Mouse (Mus musculus) hindbrain, embryonic 13.5 days (tissue): ENCODE data around the gene Akirin2. TPM values are rescaled to one million over a fixed set of nuclear protein-coding genes. Genes with fewer than 3 reads are reported as not detected.

Experiments
- ATAC-seq: fragments of 200-750 bp; cut with Nextera tagmentation; 2 replicates; pipeline ENCODE4 v1.8.0; 2017; ENCODE audit warnings: moderate TSS enrichment; ENCODE audit not compliant: low FRiP score
- H3K27ac ChIP-seq: fragments of 300-500 bp; sonication (generic); 2 replicates; pipeline ENCODE4 v1.5.1; 2015; ENCODE audit warnings: inconsistent platforms, mild to moderate bottlenecking, moderate library complexity
- H3K27me3 ChIP-seq: fragments of 300-500 bp; sonication (generic); 2 replicates; pipeline ENCODE4 v1.6.1; 2015; ENCODE audit warnings: mild to moderate bottlenecking, inconsistent platforms
- H3K36me3 ChIP-seq: fragments of 300-500 bp; sonication (generic); 2 replicates; pipeline ENCODE4 v1.6.1; 2015; ENCODE audit warnings: mild to moderate bottlenecking, inconsistent platforms
- H3K4me1 ChIP-seq: fragments of 300-500 bp; sonication (generic); replicated peaks from 2 replicates; pipeline ENCODE4 v1.6.1; 2015; ENCODE audit warnings: inconsistent platforms
- H3K4me2 ChIP-seq: fragments of 300-500 bp; sonication (generic); 2 replicates; pipeline ENCODE4 v1.6.1; 2015; ENCODE audit warnings: inconsistent platforms, mild to moderate bottlenecking, moderate library complexity
- H3K4me3 ChIP-seq: fragments of 300-500 bp; sonication (generic); 2 replicates; pipeline ENCODE4 v1.5.1; 2015; ENCODE audit warnings: mild to moderate bottlenecking, inconsistent platforms
- H3K9ac ChIP-seq: fragments of 300-500 bp; sonication (generic); 2 replicates; pipeline ENCODE4 v1.6.1; 2015; ENCODE audit warnings: mild to moderate bottlenecking, inconsistent platforms
- H3K9me3 ChIP-seq: fragments of 300-500 bp; sonication (generic); 2 replicates; pipeline ENCODE4 v1.6.1; 2016; ENCODE audit warnings: inconsistent platforms
- WGBS: fragments of 180-500 bp; shearing (Covaris S2); methylation state at CpG from one replicate; pipeline ENCODE4 v1.1.7; 2015; 5-methylcytosine and 5-hydroxymethylcytosine counted together
- polyA plus RNA-seq: library from polyadenylated mRNA; unstranded; fragments of >200 nt; fragmentation: Nextera tagmentation; extraction: Ambion mirVana; gene quantifications from 2 replicates; pipeline ENCODE4 v1.2.1, GENCODE M21; 2015

The Akirin2 gene
- 91.5 and 100 TPM in 2 replicates for polyA plus RNA-seq

DNA sequence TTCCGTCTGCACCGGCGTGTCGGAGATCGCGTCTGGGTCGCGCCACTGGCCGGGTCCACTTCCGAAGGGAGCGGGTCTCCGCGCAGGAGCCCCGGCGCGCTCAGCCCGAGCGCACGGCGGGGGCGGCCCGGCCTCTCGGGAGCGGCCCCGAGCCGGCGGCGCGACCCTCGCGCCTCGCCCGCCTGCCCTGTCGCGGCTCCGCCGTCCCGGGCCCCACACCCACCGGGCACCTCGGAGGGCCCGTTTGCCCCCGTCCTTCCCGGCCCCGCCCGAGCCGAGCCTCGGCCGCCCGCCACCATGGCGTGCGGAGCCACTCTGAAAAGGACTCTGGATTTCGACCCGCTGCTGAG, at the start of gene Akirin2:
TSS of gene Akirin2 (plus strand) at position 190 of the 350 bp plus-strand sequence.
- Histone ChIP-seq H3K27ac (peak within 1 kb of the TSS; percentile 97), H3K4me2 (peak within 1 kb of the TSS; percentile 64), H3K4me3 (peak within 1 kb of the TSS; percentile 97), H3K4me1 (peaks cover 28% of the 10 kb centered on the region), H3K9ac (peak within 1 kb of the TSS; percentile 100), H3K27me3 (no peaks in the 10 kb centered on the region), H3K9me3 (no peaks in the 10 kb centered on the region), H3K36me3 (no peaks in the 10 kb centered on the region; the same call in 1 of the 2 replicates)
- under 1% methylated on average over 36 of the region's 53 CpGs for WGBS
- ATAC-seq = peak; percentile 79; the same call in 1 of the 2 replicates

DNA sequence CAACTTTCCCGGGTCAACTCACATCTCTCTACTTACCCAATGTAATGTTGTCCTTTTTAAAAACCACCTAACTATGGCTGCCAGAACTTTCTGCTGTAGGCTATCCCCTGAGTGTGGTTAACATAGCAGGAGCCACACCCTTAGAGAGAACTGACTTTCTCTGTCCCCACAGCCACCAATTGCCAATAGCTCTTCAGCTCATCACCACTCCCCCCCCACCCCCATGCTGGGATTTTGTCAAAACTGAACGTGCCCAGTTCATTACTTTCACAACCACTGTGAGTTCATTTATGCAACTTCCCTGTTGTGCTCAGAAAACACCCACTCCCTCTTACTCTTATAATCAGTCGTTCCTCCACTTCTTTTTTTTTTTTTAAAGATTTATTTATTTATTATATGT, 40.4 kb upstream of the Akirin2 start:
- H3K4me2 ChIP-seq = no peak overlapping the region
- H3K9me3 ChIP-seq = no peaks in the 10 kb centered on the region
- H3K36me3 ChIP-seq = no peaks in the 10 kb centered on the region
- H3K4me3 ChIP-seq = no peak overlapping the region
- H3K27ac ChIP-seq = no peak overlapping the region
- no peaks in the 10 kb centered on the region for H3K27me3 ChIP-seq
- 92% methylated on average over 3 of the region's 3 CpGs for WGBS
- no peak for ATAC-seq
- no peaks in the 10 kb centered on the region for H3K4me1 ChIP-seq
- no peak overlapping the region for H3K9ac ChIP-seq

DNA sequence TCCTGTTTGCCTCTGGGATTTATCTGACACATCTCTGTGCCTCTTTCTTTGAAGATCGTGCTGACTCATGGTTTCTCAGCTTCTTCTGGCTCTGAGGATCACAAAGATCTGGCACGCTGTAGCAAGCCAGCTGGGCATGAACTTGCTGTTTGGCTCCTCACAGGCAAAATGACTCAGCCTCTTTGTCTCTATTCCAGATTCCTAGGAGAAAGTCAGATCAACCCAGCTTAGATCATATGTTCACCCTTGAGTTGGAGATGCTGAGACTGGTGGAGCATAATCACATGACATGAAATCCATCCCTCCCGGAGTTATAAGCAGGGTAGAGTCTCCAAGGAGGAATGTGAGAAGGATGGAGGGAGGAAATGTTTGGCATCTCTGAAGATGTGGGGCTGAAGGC, 27.9 kb upstream of the Akirin2 start:
- ATAC-seq = no peak
- no peaks in the 10 kb centered on the region for H3K4me1 ChIP-seq
- H3K4me2 ChIP-seq = no peak overlapping the region
- WGBS = 87% methylated on average over 3 of the region's 3 CpGs
- no peaks in the 10 kb centered on the region for H3K36me3 ChIP-seq
- H3K9me3 ChIP-seq = no peaks in the 10 kb centered on the region
- no peak overlapping the region for H3K4me3 ChIP-seq
- H3K27ac ChIP-seq = no peak overlapping the region
- H3K9ac ChIP-seq = no peak overlapping the region
- no peaks in the 10 kb centered on the region for H3K27me3 ChIP-seq

DNA sequence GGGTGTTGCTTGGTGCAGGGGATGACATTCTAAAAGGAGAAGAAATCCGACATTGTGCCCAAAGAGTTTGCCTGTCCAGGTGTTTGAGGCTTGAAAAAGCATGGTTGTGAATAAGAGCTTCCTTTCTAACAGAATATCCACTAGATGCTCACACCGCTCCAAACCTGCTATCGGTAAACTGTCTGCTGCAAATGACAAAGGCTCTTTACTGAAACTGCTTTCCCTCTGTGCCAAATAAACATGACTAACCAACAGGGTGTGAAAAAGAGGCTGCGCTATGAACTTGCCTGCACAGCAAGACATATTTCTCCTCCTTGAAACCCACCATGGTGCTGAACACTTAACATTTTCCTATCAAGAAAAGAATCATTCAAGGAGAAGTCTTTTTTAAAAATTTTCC, 27.2 kb upstream of the Akirin2 start:
- Histone ChIP-seq H3K27ac (no peak overlapping the region), H3K9me3 (no peaks in the 10 kb centered on the region), H3K4me3 (no peak overlapping the region), H3K36me3 (no peaks in the 10 kb centered on the region), H3K27me3 (no peaks in the 10 kb centered on the region), H3K4me1 (no peaks in the 10 kb centered on the region), H3K4me2 (no peak overlapping the region), H3K9ac (no peak overlapping the region)
- WGBS = 84% methylated on average over 4 of the region's 4 CpGs
- ATAC-seq = no peak

DNA sequence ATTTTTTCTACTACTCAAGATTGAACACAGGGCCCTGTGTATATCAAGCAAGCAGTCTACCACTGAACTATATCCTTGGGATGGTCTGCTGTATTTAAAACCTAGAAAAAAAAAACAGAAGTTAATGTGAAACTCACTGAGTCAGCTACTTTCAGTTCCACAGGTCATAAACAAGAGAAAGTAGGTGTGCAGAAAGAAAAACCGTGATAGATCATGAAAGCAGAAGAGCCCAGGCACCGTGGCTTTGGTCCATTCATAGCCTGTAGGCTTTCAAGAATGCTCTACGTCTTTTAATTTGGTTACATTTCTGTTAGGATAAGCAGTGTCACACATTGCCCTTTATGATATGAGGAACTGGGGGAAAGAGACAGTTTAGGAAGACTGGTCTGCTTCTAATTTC, 24.0 kb upstream of the Akirin2 start:
- Histone ChIP-seq H3K9me3 (no peaks in the 10 kb centered on the region), H3K36me3 (no peaks in the 10 kb centered on the region), H3K9ac (no peak overlapping the region), H3K27ac (no peak overlapping the region), H3K27me3 (no peaks in the 10 kb centered on the region), H3K4me2 (no peak overlapping the region), H3K4me1 (no peaks in the 10 kb centered on the region), H3K4me3 (no peak overlapping the region)
- ATAC-seq = no peak
- 90% methylated on average over 3 of the region's 3 CpGs for WGBS

DNA sequence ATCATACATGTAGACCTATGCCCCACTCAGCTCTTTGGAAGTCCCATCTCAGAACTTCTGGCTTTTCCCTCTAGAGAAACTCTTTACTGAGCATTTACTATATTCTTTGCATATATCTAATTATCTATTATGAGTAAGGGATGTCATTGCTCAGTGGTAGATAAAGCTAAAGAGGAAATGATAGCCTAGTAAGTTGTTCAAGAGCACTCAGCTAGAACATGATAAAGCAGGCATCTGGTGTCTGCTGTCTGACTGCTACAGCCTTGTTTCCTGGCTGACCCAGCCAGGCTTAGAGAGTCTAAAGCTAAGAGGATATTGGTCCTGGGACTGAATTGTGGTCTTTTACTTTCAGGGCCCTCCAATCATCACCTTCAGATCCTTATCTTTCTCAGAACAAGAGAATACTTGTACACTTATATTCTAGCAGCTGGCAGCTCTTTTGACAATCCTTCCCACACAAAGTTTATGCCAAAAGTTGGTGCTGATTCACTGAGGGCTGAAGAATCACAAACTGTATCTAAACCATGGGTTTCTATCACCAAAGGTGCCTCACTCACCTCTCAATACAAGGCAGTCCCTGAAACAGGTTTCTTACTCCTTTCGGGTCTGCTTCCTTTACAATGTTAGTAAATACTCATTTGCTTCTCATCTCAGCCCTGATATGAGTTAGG, 22.2 kb upstream of the Akirin2 start:
- no peak for ATAC-seq
- 95% methylated on average over 1 of the region's 1 CpGs for WGBS
- H3K4me1 ChIP-seq = no peaks in the 10 kb centered on the region

DNA sequence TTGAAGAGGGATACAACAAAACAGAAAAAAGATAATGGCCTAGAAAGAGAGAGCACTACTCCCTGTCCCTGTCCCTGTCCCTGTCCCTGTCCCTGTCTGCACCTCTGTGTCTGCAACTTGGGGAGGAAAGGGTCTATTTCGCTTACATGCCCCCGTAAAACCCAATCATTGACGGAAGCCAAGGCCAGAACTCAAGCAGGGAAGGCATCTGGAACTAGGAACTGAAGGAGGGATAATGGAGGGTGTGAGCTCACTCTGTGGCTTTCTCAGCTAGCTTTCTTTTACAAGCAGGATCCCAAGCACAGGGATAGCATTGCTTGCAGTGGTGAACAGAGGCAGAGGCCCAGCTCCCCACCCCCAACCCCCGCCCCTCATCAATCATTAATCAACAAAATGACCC, 21.4 kb upstream of the Akirin2 start:
- whole genome bisulfite sequencing = 55% methylated on average over 4 of the region's 4 CpGs
- Histone ChIP-seq H3K4me1 (no peaks in the 10 kb centered on the region), H3K4me2 (no peak overlapping the region), H3K9ac (no peak overlapping the region), H3K4me3 (no peak overlapping the region), H3K36me3 (no peaks in the 10 kb centered on the region), H3K27ac (no peak overlapping the region), H3K27me3 (no peaks in the 10 kb centered on the region), H3K9me3 (no peaks in the 10 kb centered on the region)
- ATAC-seq = no peak

More for the DNA sequence above, 22.2 kb upstream of the Akirin2 start:
- H3K4me3 ChIP-seq = no peak overlapping the region
- H3K27ac ChIP-seq = no peak overlapping the region
- no peaks in the 10 kb centered on the region for H3K36me3 ChIP-seq
- H3K9me3 ChIP-seq = no peaks in the 10 kb centered on the region
- H3K9ac ChIP-seq = no peak overlapping the region
- no peaks in the 10 kb centered on the region for H3K27me3 ChIP-seq
- H3K4me2 ChIP-seq = no peak overlapping the region

DNA sequence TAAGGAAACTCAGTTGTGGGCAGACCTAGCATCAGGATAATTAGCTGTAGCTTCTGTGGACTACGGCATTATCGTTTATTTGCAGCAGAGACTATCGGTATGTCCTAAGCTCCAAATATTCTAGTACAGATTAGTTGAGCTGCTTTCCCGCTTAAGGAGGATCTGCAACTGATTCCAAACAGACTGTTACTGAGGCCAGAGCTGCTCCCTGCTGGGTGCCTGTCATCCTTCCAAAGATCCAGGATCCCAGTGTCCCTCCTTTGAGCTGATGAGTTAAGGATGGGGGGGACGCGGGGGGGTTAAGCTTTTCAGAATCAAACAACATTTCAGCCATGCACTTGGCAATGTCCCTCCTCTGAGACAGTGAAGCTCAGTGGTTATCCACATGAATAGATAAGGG, 20.8 kb upstream of the Akirin2 start:
- Histone ChIP-seq H3K27me3 (no peaks in the 10 kb centered on the region), H3K9me3 (no peaks in the 10 kb centered on the region), H3K4me1 (no peaks in the 10 kb centered on the region), H3K36me3 (no peaks in the 10 kb centered on the region), H3K4me3 (no peak overlapping the region), H3K9ac (no peak overlapping the region), H3K27ac (no peak overlapping the region), H3K4me2 (no peak overlapping the region)
- no peak for ATAC-seq
- 85% methylated on average over 6 of the region's 6 CpGs for WGBS

DNA sequence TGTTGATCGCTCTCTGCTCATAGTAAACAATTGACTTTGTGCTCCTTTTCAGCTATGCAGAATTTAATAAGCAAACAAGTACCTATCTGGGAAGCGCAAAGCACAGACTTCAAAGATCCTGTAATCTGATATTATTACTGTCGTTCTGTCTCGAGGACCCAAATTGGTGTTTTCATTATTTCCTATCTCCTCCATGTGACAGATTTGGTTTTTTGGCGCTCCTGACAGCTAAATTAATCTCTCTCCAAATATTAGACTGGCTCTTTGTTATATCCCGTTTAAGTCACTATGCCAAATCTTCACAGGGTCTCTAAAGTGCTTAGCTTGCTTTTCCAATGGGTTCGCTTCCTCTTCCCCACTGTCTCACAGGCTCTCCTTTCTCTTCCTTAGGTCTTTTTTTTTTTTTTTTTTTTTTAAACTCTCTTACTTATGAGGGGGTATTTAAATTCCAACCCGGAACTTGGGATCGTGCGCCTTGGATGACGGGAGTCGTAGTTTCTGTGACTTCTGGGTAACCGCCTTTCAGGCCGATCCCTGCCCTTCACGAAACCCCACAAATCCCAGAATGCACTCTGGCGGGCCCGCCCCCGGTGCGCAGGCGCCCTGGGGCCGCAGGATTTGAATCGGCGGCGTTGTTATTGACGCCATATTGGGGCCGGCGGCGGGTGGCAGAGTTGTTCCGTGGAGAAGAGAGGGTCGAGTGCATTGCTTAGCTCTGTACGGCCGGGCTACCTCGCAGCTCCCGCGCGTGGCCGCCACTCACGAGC, 573 bp upstream of the Akirin2 start:
- Histone ChIP-seq H3K27ac (peak overlapping the region; percentile 97), H3K36me3 (no peaks in the 10 kb centered on the region; the same call in 1 of the 2 replicates), H3K4me3 (peak overlapping the region; percentile 97), H3K4me1 (peaks cover 22% of the 10 kb centered on the region), H3K4me2 (peak overlapping the region; percentile 57), H3K9me3 (no peaks in the 10 kb centered on the region), H3K9ac (peak overlapping the region; percentile 100), H3K27me3 (no peaks in the 10 kb centered on the region)
- peak; percentile 95 for ATAC-seq
- 3% methylated on average over 38 of the region's 38 CpGs for WGBS

DNA sequence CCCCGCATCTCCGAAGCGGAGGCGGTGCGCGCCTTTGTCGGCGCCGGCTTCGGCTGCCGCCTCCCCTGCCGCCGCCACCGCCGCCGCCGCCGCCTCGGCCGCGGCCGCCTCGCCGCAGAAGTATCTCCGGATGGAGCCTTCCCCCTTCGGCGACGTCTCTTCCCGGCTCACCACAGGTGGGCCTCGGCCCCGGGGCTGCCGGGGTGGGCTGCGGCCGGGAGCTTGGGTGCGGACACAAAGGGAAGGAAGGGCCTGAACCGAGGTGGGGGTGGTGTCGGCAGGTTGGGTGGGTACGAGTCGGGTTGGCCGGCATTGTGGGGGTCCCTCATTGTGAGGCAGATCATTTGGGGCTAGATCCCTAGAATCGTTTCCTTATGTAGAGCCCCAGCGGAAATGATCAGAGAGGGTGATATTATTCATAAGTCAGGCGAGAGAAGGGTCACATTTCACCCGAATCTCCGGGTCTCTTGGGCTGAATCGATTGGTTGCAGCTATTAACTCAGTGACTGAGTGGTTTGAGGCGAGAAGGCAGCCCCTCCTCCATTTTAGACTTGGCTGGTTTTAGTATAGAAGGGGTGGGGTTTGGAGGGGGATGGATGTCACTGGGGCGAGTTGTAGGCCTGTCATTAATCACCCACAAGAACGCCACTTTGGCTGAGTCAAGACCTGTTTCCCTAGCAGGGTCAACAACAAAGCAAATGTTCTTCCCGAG, 517 bp downstream of the Akirin2 start:
- under 1% methylated on average over 49 of the region's 50 CpGs for WGBS
- H3K4me1 ChIP-seq = peaks cover 33% of the 10 kb centered on the region
- no peaks in the 10 kb centered on the region; the same call in 1 of the 2 replicates for H3K36me3 ChIP-seq
- peak overlapping the region; percentile 64 for H3K4me2 ChIP-seq
- peak; percentile 62 for ATAC-seq
- H3K27ac ChIP-seq = peak overlapping the region; percentile 97
- H3K4me3 ChIP-seq = peak overlapping the region; percentile 97
- no peaks in the 10 kb centered on the region for H3K9me3 ChIP-seq
- peak overlapping the region; percentile 100 for H3K9ac ChIP-seq
- no peaks in the 10 kb centered on the region for H3K27me3 ChIP-seq

DNA sequence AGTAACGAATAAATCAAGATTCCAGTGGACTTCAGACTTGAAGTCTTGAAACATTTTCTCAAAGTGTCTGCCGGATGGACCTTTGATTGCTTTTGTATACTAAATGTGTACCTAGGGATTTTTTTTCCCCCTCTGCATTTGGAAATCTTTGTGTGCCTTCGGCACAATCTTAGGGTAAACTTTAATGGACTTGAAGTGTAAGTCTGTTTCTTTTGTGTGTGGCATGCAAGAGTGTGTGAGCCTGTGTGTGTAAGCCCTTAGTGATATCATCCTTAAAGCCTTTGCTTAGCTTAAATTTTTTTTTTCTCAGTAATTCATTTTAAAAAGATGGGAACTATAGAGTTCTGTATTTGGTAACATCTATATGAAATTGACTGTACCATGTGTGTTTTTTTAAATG, 1.2 kb downstream of the Akirin2 start:
- WGBS = 28% methylated on average over 3 of the region's 3 CpGs

DNA sequence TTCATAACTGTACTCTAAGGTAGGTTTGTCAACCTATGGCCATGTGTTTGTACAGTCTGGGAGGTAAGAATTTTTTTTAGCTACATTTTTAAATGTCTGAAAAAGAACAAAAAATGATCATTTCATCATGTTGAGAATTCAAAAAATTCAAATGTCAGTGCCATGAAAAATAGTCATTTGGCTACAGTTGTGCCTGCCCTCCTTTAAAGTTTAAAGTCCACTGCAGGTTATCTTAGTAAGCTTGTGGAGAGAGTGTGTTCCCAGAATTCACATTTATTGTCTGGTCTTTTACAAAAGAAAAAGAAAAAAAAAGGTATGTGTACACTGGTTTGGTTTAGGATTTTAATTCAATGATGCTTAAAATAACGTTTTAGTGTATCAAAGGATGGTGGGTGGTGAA, 3.9 kb downstream of the Akirin2 start:
- ATAC-seq = no peak
- H3K4me1 ChIP-seq = peaks cover 51% of the 10 kb centered on the region
- no peak overlapping the region for H3K27ac ChIP-seq
- no peaks in the 10 kb centered on the region for H3K27me3 ChIP-seq
- no peaks in the 10 kb centered on the region for H3K9me3 ChIP-seq
- no peak overlapping the region for H3K9ac ChIP-seq
- H3K36me3 ChIP-seq = no peaks in the 10 kb centered on the region; the same call in 1 of the 2 replicates
- no peak overlapping the region for H3K4me3 ChIP-seq
- no peak overlapping the region for H3K4me2 ChIP-seq
- 37% methylated on average over 1 of the region's 1 CpGs for WGBS

More for the DNA sequence above, 1.2 kb downstream of the Akirin2 start:
- H3K4me3 ChIP-seq = peak overlapping the region; percentile 97
- H3K4me1 ChIP-seq = peaks cover 40% of the 10 kb centered on the region
- H3K9ac ChIP-seq = peak overlapping the region; percentile 100
- H3K4me2 ChIP-seq = peak overlapping the region; percentile 64
- H3K27ac ChIP-seq = no peak overlapping the region
- no peaks in the 10 kb centered on the region for H3K27me3 ChIP-seq
- ATAC-seq = no peak
- H3K9me3 ChIP-seq = no peaks in the 10 kb centered on the region
- no peaks in the 10 kb centered on the region; the same call in 1 of the 2 replicates for H3K36me3 ChIP-seq
